Mouse (Mus musculus): ENCODE data around the gene Tiprl.

The Tiprl gene

GRCm38 (mm10) chr1:165174059-165174616 lies 62.7 kb downstream of the Tiprl start:
- DNase-seq (ENCODE audit: low spot score): no peak

GRCm38 (mm10) chr1:165171277-165171676 lies 65.5 kb downstream of the Tiprl start:
- no peak for DNase-seq (ENCODE audit: low spot score)

- no peak for DNase-seq (ENCODE audit: low spot score)
These were observed 66.6 kb downstream of the Tiprl start for GRCm38 (mm10) chr1:165170157-165170556.

GRCm38 (mm10) chr1:165169462-165169861 lies 67.3 kb downstream of the Tiprl start:
- DNase-seq (ENCODE audit: low spot score): no peak

GRCm38 (mm10) chr1:165164920-165165319 lies 71.9 kb downstream of the Tiprl start:
- no peak for DNase-seq (ENCODE audit: low spot score)

Measured in testis, postnatal 14 days (tissue).